Mouse (Mus musculus) MEL-GATA-1-ER (cell line): ENCODE data around the gene Add3.

Experiments used
- DNase-seq: peaks from one replicate; pipeline ENCODE4 v3.0.0-alpha.2; 2012; ENCODE audit warnings: low read depth; ENCODE audit errors: extremely low read depth

Add3 gene

GRCm38 (mm10) chr19:53165305-53166240 lies 25.3 kb downstream of the Add3 start:
- DNase-seq = no peak

- no peak for DNase-seq
Measured at GRCm38 (mm10) chr19:53166367-53166766, 26.1 kb downstream of the Add3 start.

- DNase-seq = no peak
Measured at GRCm38 (mm10) chr19:53168576-53168975, 28.3 kb downstream of the Add3 start.

- DNase-seq = no peak
Measured at GRCm38 (mm10) chr19:53170651-53171050, 30.4 kb downstream of the Add3 start.

GRCm38 (mm10) chr19:53174034-53174433 lies 33.8 kb downstream of the Add3 start:
- DNase-seq = no peak

GRCm38 (mm10) chr19:53175550-53175949 lies 35.3 kb downstream of the Add3 start:
- DNase-seq = no peak

- DNase-seq = no peak
Measured at GRCm38 (mm10) chr19:53176518-53176917, 36.3 kb downstream of the Add3 start.

GRCm38 (mm10) chr19:53178611-53179528 lies 38.6 kb downstream of the Add3 start:
- no peak for DNase-seq

GRCm38 (mm10) chr19:53180168-53180803 lies 40.0 kb downstream of the Add3 start:
- no peak for DNase-seq

GRCm38 (mm10) chr19:53181003-53181861 lies 41.0 kb downstream of the Add3 start:
- no peak for DNase-seq

GRCm38 (mm10) chr19:53183620-53184019 lies 43.4 kb downstream of the Add3 start:
- DNase-seq = no peak

- DNase-seq = no peak
Measured at GRCm38 (mm10) chr19:53184216-53184615, 44.0 kb downstream of the Add3 start.

GRCm38 (mm10) chr19:53184911-53185310 lies 44.7 kb downstream of the Add3 start:
- DNase-seq = no peak

- peak; percentile 99 for DNase-seq
Measured at GRCm38 (mm10) chr19:53185486-53186134, 45.4 kb downstream of the Add3 start.

GRCm38 (mm10) chr19:53186456-53186855 lies 46.2 kb downstream of the Add3 start:
- no peak for DNase-seq

GRCm38 (mm10) chr19:53187533-53187932 lies 47.3 kb downstream of the Add3 start:
- DNase-seq = no peak

- no peak for DNase-seq
Measured at GRCm38 (mm10) chr19:53188186-53188585, 47.9 kb downstream of the Add3 start.

- DNase-seq = no peak
Measured at GRCm38 (mm10) chr19:53188724-53189220, 48.5 kb downstream of the Add3 start.

GRCm38 (mm10) chr19:53189736-53190135 lies 49.5 kb downstream of the Add3 start:
- no peak for DNase-seq

GRCm38 (mm10) chr19:53190232-53190631 lies 50.0 kb downstream of the Add3 start:
- DNase-seq = no peak
